Mouse (Mus musculus): ENCODE measurements around the gene Pdcd5. TPM values are rescaled to one million over a fixed set of nuclear protein-coding genes. Genes with fewer than 3 reads are reported as not detected.

The Pdcd5 gene
- polyA plus RNA-seq, 1 experiment from 2014 or later: 102 TPM

DNA sequence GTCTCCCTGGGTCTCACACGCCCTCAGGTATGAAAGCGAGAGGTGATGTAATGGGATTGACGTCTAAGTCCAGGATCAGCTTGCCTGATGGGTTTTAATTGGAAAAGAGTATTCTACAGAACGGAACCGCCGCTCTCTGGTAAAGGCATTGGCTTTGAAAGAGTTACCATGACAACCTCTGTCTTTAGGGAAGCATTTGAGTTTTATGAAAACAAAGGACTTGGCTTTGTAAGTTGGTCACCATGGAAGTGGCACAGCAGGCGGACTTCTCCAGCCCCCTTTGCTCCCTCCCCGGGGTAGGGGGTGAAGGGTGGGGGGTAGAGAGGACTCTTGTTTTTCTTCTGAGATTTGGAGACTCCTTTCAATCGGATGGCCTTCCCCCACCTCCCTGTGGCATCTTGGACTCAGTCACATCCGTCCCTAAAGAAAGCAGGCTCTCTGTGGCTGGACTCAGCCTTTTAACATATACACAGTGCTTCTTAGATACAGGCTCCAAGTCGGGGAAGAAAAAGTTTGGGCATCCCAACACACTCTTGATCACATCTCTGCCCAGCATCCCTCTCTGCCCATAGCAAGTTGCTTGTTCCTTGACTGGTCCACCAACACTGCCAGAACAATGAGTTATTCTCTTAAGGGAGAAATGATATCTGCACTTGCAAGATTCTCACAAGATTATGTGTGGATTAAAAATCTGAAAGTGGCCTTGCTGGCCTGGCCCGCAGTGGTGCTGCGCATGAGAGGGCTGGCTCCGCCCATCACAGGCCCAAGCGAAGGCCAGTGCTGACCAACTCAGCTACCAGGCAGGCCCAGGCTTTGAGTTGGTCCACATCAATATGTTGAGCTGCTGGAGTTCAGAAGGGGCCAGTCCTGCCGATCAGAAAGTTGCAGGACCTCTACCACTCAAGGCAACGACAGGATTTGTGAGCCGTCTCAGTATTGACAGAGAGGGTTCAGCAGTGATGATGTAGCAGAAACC is 21.0 kb upstream of the Pdcd5 start:
- H3K4me2 ChIP-seq: no peak overlapping the region
- no peaks in the 10 kb centered on the region for H3K4me1 ChIP-seq (replicated peaks)
- H3K36me3 ChIP-seq (replicated peaks): no peaks in the 10 kb centered on the region
- H3K27me3 ChIP-seq: no peaks in the 10 kb centered on the region
- ATAC-seq (ENCODE audit: insufficient read depth): no peak
- H3K9me3 ChIP-seq (replicated peaks): no peaks in the 10 kb centered on the region
- 59% methylated on average over 18 of the region's 18 CpGs for WGBS (ENCODE audit: insufficient replicate concordance)
- no peak overlapping the region for H3K27ac ChIP-seq (replicated peaks)
- no peak overlapping the region for H3K4me3 ChIP-seq (replicated peaks)
- no peak overlapping the region for H3K9ac ChIP-seq

DNA sequence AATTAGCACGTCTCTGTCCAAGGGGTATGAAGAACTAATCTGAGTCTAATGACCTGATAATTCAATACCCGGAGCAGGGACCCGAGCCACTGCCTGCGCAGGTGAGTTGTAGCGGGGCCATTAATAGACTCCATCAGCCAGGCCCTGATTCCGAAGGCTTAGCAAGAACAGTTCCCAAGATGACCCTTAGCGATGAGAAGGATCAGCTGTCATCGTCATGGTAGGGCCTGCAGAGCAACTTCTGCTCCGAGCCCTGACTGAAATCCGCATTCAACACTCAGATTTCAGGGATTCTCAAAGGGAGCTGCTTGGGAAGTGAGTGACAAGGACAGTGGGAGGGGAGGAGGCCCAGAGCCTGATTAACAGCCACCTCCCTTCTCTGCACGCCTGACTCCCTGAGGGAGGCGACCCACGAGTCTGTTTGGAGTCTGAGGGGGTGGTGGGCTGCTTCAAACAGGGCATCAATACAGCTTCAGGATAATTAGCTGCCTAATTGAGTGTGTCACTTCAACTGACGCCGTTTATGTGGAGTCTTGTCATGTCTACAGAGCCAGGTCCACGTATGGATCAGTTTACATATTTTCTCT is 16.6 kb upstream of the Pdcd5 start:
- ATAC-seq (ENCODE audit: insufficient read depth): no peak
- H3K9me3 ChIP-seq (replicated peaks): no peaks in the 10 kb centered on the region
- no peaks in the 10 kb centered on the region for H3K27me3 ChIP-seq
- H3K4me2 ChIP-seq: no peak overlapping the region
- H3K4me3 ChIP-seq (replicated peaks): no peak overlapping the region
- no peaks in the 10 kb centered on the region for H3K4me1 ChIP-seq (replicated peaks)
- H3K9ac ChIP-seq: no peak overlapping the region
- WGBS (ENCODE audit: insufficient replicate concordance): 66% methylated on average over 16 of the region's 16 CpGs
- H3K27ac ChIP-seq (replicated peaks): no peak overlapping the region
- no peaks in the 10 kb centered on the region for H3K36me3 ChIP-seq (replicated peaks)

DNA sequence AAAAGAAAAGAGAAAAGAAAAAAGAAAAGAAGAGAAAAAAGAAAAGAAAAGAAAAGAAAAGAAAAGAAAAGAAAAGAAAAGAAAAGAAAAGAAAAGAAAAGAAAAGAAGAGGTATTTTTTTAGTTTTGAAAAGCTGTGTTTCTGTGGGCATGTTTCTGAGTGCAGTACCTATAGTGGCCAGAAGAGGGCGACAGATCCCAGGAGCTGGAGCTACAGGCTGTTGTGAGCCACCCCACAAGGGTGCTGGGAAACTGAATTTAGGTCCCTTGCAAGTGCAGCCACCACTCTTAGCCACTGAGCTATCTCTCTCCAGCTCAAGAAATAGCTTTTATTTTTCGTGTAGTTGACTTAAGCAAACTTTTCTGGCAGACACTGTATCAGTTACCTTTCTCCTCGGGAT is 11.9 kb upstream of the Pdcd5 start:
- no peak for ATAC-seq (ENCODE audit: insufficient read depth)
- Histone ChIP-seq H3K9me3 (replicated peaks) (no peaks in the 10 kb centered on the region), H3K4me3 (replicated peaks) (no peak overlapping the region), H3K36me3 (replicated peaks) (no peaks in the 10 kb centered on the region), H3K4me2 (no peak overlapping the region), H3K4me1 (replicated peaks) (no peaks in the 10 kb centered on the region), H3K9ac (no peak overlapping the region), H3K27ac (replicated peaks) (no peak overlapping the region), H3K27me3 (no peaks in the 10 kb centered on the region; the same call in 1 of the 2 replicates)
- WGBS (ENCODE audit: insufficient replicate concordance): 38% methylated on average over 3 of the region's 3 CpGs

DNA sequence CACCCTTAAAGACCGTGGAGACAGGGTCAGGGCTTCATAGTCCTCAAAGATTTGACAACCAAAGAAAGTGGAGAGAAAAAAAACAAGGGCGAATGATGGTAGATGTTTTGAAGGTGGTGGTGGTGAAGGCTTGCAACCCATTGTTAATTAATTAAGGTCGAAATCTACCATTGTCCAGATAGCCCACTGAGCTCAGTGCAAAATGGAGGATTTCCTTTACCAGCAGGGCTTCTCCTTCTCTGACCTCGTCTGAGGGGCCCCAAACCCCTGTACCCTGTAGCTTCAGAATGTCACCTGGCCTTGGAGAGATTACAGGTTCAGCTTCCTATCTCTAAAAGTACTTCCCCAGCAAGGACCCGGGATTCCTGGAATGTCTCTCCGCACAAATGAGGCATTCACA is 10.5 kb upstream of the Pdcd5 start:
- WGBS (ENCODE audit: insufficient replicate concordance): 43% methylated on average over 6 of the region's 6 CpGs
- no peak for ATAC-seq (ENCODE audit: insufficient read depth)

DNA sequence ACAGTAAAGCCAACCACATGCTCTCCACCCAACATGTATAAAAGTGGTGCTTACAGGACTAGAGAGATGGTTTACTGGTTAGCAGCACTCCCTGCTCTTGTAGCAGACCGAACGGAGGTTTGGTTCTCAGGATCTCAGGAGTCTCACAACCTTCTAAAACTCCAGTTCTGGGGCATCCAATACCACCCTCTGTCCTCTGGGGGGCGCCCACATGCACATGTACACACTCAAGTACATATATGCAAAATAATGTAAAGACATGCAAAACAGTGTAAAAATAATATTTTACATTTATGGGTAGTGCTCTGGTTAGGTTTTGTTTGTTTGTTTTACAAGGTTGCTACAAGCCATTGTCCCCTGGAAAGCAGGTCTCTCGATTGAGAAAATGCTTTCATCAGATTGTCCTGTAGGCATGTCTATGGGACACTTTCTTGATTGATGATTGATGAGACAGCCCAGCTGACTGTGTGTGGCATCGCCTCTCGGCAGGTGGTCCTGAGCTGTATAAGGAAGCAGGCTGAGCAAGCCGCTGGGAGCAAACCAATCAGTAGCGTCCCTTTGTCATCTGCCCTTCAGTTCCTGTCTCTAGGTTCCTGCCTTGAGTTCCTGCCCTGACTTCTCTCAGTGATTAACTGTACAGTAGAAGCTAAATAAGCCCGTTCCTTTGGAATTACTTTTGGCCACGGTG is 4.4 kb upstream of the Pdcd5 start:
- no peak for ATAC-seq (ENCODE audit: insufficient read depth)
- Histone ChIP-seq H3K27me3 (peaks cover 4% of the 10 kb centered on the region), H3K36me3 (replicated peaks) (no peaks in the 10 kb centered on the region), H3K9ac (no peak overlapping the region), H3K4me3 (replicated peaks) (no peak overlapping the region), H3K27ac (replicated peaks) (no peak overlapping the region), H3K4me1 (replicated peaks) (peaks cover 22% of the 10 kb centered on the region), H3K9me3 (replicated peaks) (no peaks in the 10 kb centered on the region), H3K4me2 (no peak overlapping the region)
- 64% methylated on average over 10 of the region's 10 CpGs for WGBS (ENCODE audit: insufficient replicate concordance)

More for the DNA sequence above, 10.5 kb upstream of the Pdcd5 start:
- Histone ChIP-seq H3K27ac (replicated peaks) (no peak overlapping the region), H3K9ac (no peak overlapping the region), H3K4me3 (replicated peaks) (no peak overlapping the region), H3K4me2 (no peak overlapping the region), H3K27me3 (no peaks in the 10 kb centered on the region; the same call in 1 of the 2 replicates), H3K36me3 (replicated peaks) (no peaks in the 10 kb centered on the region), H3K9me3 (replicated peaks) (no peaks in the 10 kb centered on the region), H3K4me1 (replicated peaks) (no peaks in the 10 kb centered on the region)

DNA sequence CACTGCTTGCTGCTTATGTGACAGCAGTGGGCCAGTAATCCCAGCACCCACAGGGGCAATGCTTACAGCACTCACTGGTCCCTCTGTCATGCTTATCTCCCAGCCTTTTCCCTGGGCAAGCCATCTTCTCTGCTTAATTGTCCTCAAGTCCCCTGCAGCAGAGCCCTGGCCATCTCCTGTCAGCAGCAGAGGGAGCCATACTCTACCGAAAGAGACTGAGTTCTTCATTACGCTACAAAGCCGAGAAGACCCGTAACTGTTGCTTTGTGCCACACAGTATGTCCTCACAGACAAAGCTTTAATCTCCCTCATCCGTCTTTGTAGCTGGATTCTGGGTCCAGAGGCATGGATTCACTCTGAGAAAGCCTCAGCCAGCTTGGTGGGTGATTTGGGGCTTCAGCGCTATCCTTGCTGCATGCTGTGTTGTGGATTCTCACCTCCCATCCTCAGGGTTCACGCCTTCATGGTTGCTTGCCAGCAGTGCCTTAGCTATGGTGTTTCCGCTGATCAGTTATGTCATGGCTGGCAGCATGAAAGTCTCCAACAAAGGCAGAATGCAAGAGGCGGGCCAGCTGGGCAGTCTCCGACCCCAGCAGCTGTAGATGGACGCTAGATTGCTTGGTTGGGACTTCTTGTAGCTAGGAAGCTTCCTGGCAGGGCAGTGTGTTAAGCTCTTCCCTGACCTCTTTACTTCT is 3.5 kb upstream of the Pdcd5 start:
- H3K4me2 ChIP-seq: no peak overlapping the region
- no peak overlapping the region for H3K9ac ChIP-seq
- H3K27me3 ChIP-seq: peaks cover 4% of the 10 kb centered on the region; the same call in 1 of the 2 replicates
- H3K4me1 ChIP-seq (replicated peaks): peaks cover 29% of the 10 kb centered on the region
- H3K36me3 ChIP-seq (replicated peaks): no peaks in the 10 kb centered on the region
- H3K27ac ChIP-seq (replicated peaks): no peak overlapping the region
- no peak overlapping the region for H3K4me3 ChIP-seq (replicated peaks)
- WGBS (ENCODE audit: insufficient replicate concordance): 71% methylated on average over 11 of the region's 11 CpGs
- H3K9me3 ChIP-seq (replicated peaks): no peaks in the 10 kb centered on the region
- ATAC-seq (ENCODE audit: insufficient read depth): no peak

DNA sequence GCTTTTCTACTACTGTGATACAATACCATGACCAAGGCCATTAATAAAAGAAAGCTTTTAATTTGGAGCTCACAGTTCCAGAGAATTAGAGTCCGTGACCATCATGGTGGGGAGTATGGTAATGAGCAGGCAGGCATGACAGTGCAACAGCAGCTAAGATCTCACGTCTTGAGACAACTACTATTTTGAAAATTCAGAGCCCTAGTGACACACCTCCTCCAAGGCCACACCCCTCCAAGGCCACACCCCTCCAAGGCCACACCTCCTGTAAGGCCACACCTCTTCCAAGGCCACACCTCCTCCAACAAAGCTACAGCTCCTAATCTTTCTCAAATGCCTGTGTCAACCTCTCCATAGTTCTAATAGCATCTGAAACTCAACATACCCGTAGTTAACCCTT is 1.8 kb upstream of the Pdcd5 start:
- Histone ChIP-seq H3K27me3 (peaks cover 4% of the 10 kb centered on the region; the same call in 1 of the 2 replicates), H3K4me3 (replicated peaks) (no peak overlapping the region), H3K9me3 (replicated peaks) (no peaks in the 10 kb centered on the region), H3K36me3 (replicated peaks) (peaks cover 14% of the 10 kb centered on the region), H3K4me2 (peak overlapping the region; percentile 11; the same call in 1 of the 2 replicates), H3K4me1 (replicated peaks) (peaks cover 32% of the 10 kb centered on the region), H3K27ac (replicated peaks) (no peak overlapping the region), H3K9ac (no peak overlapping the region)
- peak; percentile 32; the same call in 1 of the 2 replicates for ATAC-seq (ENCODE audit: insufficient read depth)
- WGBS (ENCODE audit: insufficient replicate concordance): 29% methylated on average over 3 of the region's 3 CpGs

DNA sequence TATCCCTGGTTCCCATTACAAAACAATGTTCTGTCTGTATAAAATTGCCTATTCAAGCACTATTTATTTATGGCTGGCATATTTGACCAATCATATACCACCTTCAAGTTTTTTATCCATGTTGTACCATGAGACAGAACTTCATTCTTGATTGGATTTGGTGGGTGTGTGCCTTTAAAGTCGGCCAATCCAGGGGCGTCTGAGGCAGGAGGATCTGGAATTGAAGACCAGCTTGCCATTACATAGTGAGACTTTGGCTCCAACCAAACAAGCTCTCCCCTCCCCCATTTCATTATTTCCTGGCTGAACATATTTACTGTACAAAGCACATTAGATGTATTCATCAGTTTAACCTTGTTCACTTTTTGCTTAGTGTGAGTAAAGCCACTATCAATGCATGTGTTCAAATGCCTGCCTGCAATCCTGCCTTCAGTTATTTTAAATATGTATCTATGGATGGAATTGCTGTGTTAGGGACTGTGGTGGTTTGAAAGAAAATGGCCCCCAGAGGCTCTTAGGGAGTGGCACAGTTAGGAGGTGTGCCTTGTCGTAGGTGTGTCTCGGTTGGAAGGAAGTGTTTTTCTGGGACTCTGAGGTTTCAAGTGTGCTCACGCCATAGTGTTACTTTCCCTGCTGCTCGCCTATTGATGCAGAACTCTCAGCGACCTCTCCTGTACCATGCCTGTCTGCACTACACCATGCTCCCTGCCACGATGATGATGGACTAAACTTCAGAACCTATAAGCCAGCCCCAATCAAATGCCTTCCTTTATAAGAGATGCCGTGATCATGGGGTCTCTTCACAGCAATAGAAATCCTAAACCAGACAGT is 1.1 kb upstream of the Pdcd5 start:
- no peak for ATAC-seq (ENCODE audit: insufficient read depth)
- peak overlapping the region; percentile 11; the same call in 1 of the 2 replicates for H3K4me2 ChIP-seq
- no peaks in the 10 kb centered on the region for H3K9me3 ChIP-seq (replicated peaks)
- H3K36me3 ChIP-seq (replicated peaks): peaks cover 20% of the 10 kb centered on the region
- WGBS (ENCODE audit: insufficient replicate concordance): 57% methylated on average over 9 of the region's 9 CpGs
- H3K9ac ChIP-seq: no peak overlapping the region
- no peak overlapping the region for H3K4me3 ChIP-seq (replicated peaks)
- peaks cover 32% of the 10 kb centered on the region for H3K4me1 ChIP-seq (replicated peaks)
- peaks cover 4% of the 10 kb centered on the region; the same call in 1 of the 2 replicates for H3K27me3 ChIP-seq
- H3K27ac ChIP-seq (replicated peaks): no peak overlapping the region

DNA sequence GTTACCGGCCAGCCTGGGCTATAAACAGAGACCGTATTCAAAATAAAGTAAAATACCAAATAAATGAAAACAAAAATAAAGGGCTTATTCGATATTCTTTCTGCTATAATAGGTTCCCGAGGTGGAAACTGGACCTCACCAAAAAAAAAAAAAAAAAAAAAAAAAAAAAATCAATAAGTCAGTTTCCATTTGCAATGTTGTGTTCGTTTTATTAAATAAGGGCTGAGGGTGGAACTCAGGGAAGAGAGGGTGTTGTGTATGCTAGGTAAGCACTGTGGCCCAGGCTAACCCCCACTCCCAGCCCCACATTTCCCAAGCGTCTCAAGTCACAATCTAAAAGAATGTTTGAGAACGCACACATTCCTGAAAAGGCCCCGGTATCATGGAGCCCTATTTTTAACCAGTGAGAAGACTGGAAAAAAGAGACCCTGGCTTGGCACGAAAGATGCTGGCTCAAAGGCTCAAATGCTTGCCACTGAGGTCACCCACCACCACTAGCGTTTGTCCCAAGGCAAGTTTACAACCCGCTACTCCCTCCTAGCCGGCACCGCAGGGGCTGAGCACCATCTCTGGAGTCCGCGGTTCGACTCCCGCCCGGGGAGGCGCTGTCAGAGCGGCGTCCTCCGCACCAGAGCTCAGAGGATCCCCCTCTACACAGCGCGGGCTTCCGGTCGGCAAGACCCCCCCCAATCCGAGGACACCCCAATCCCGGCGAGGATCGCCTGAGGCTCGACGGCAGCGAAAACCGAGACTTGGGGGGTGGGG is 822 bp downstream of the Pdcd5 start:
- Histone ChIP-seq H3K9me3 (replicated peaks) (no peaks in the 10 kb centered on the region), H3K36me3 (replicated peaks) (peaks cover 35% of the 10 kb centered on the region), H3K27ac (replicated peaks) (peak overlapping the region; percentile 56), H3K4me2 (peak overlapping the region; percentile 85), H3K9ac (peak overlapping the region; percentile 86), H3K4me1 (replicated peaks) (peaks cover 38% of the 10 kb centered on the region), H3K27me3 (peaks cover 4% of the 10 kb centered on the region; the same call in 1 of the 2 replicates), H3K4me3 (replicated peaks) (peak overlapping the region; percentile 84)
- ATAC-seq (ENCODE audit: insufficient read depth): peak; percentile 49
- WGBS (ENCODE audit: insufficient replicate concordance): 10% methylated on average over 34 of the region's 34 CpGs

Data from liver, embryonic 15.5 days (tissue).